Mouse (Mus musculus) neural tube, embryonic 13.5 days (tissue): Measurements from ENCODE around the gene Msln. TPM values are rescaled to one million over a fixed set of nuclear protein-coding genes. Genes with fewer than 3 reads are reported as not detected.

Experiments used
- ATAC-seq: fragments of 200-750 bp; cut with Nextera tagmentation; 2 replicates; pipeline ENCODE4 v1.8.0; 2017; ENCODE audit warnings: low read depth, mild to moderate bottlenecking, moderate TSS enrichment, moderate library complexity
- H3K27ac ChIP-seq: fragments of 300-500 bp; sonication (generic); replicated peaks from 2 replicates; pipeline ENCODE4 v1.5.1; 2015; ENCODE audit warnings: moderate library complexity, mild to moderate bottlenecking, inconsistent platforms
- H3K27me3 ChIP-seq: fragments of 300-500 bp; sonication (generic); 2 replicates; pipeline ENCODE4 v1.6.1; 2015; ENCODE audit warnings: mild to moderate bottlenecking, inconsistent platforms
- H3K36me3 ChIP-seq: fragments of 300-500 bp; sonication (generic); 2 replicates; pipeline ENCODE4 v1.6.1; 2015; ENCODE audit warnings: mild to moderate bottlenecking, inconsistent platforms
- H3K4me1 ChIP-seq: fragments of 300-500 bp; sonication (generic); replicated peaks from 2 replicates; pipeline ENCODE4 v1.6.1; 2015; ENCODE audit warnings: inconsistent platforms
- H3K4me2 ChIP-seq: fragments of 300-500 bp; sonication (generic); 2 replicates; pipeline ENCODE4 v1.6.1; 2015; ENCODE audit warnings: inconsistent platforms, mild to moderate bottlenecking, moderate library complexity
- H3K4me3 ChIP-seq: fragments of 300-500 bp; sonication (generic); 2 replicates; pipeline ENCODE4 v1.5.1; 2015; ENCODE audit warnings: mild to moderate bottlenecking, inconsistent platforms
- H3K9ac ChIP-seq: fragments of 300-500 bp; sonication (generic); 2 replicates; pipeline ENCODE4 v1.6.1; 2015; ENCODE audit warnings: moderate library complexity, mild to moderate bottlenecking, inconsistent platforms
- H3K9me3 ChIP-seq: fragments of 300-500 bp; sonication (generic); 2 replicates; pipeline ENCODE4 v1.6.1; 2016; ENCODE audit warnings: inconsistent platforms
- WGBS: fragments of 180-500 bp; shearing (Covaris S2); methylation state at CpG from one replicate; pipeline ENCODE4 v1.1.7; 2015; 5-methylcytosine and 5-hydroxymethylcytosine counted together
- polyA plus RNA-seq: library from polyadenylated mRNA; unstranded; fragments of >200 nt; fragmentation: Nextera tagmentation; extraction: Ambion mirVana; gene quantifications from 2 replicates; pipeline ENCODE4 v1.2.1, GENCODE M21; 2015

Msln gene
- polyA plus RNA-seq: 0.29 and 0.54 TPM in 2 replicates

DNA sequence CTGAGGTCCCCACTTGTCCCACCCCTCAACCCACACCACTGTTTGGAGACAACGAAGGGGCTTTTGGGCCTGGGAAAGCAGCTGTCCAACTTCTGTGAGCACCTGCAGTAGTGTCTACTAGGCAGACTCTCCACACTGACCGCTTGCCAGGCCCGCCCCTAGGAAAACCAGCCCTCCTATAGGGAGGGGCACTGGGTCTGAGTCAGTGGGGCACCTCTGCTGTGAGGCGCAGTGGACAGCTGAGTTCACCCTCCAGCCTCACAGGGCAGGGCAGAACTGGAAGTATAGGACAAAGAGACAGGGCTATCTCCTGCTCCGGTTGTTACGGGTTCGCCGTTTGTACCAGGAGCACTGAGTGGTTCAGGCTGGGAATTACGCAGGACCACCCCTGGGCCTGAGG, at the start of gene Msln:
Gene Msln, minus strand, starts transcription at position 138 of the 400 bp plus-strand sequence.
- Histone ChIP-seq H3K4me2 (no peak within 1 kb of the TSS), H3K27me3 (peaks cover 12% of the 10 kb centered on the region), H3K9ac (no peak within 1 kb of the TSS), H3K4me1 (peaks cover 8% of the 10 kb centered on the region), H3K27ac (no peak within 1 kb of the TSS), H3K4me3 (no peak within 1 kb of the TSS), H3K36me3 (no peaks in the 10 kb centered on the region), H3K9me3 (no peaks in the 10 kb centered on the region)
- 86% methylated on average over 9 of the region's 9 CpGs for WGBS
- no peak for ATAC-seq

DNA sequence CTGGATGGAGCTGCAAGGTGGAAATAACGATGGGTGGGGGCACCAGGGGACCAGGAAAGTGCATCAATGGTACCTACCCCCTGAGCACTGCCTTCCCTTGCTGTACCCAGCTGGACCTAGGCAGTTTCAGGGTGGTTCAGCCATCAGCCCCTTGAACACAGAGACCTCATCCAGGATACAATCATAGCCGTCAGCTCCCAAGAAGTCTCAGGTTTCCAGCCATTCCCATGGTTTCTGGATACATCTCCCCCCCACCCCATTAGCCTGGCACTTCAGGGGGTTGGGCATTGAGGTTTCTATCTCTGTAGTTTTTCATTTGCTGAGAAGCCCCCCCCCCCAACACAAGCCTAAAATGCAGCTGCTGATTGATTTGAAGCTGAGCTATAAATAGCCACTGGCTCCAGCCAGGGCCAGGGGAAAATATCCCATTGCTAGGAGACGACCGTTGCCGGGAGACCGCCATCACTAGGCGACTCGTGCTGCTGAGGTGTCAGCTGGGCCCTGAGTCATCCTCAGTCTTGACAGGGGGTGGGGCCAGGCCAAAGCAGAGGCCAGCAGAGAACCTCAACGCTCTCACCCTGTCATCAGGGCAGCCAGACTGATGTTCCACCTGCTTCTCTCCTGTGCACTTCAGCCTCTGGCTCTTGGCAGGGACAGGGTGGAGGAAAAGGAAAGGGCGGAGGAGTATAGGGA, 48.8 kb upstream of the Msln start:
- Histone ChIP-seq H3K27ac (peak overlapping the region; percentile 88), H3K27me3 (no peaks in the 10 kb centered on the region), H3K4me3 (peak overlapping the region; percentile 5; the same call in 1 of the 2 replicates), H3K4me1 (peaks cover 25% of the 10 kb centered on the region), H3K4me2 (peak overlapping the region; percentile 38), H3K9me3 (no peaks in the 10 kb centered on the region), H3K9ac (peak overlapping the region; percentile 58), H3K36me3 (no peaks in the 10 kb centered on the region)
- ATAC-seq: peak; percentile 90
- WGBS: 7% methylated on average over 10 of the region's 10 CpGs

DNA sequence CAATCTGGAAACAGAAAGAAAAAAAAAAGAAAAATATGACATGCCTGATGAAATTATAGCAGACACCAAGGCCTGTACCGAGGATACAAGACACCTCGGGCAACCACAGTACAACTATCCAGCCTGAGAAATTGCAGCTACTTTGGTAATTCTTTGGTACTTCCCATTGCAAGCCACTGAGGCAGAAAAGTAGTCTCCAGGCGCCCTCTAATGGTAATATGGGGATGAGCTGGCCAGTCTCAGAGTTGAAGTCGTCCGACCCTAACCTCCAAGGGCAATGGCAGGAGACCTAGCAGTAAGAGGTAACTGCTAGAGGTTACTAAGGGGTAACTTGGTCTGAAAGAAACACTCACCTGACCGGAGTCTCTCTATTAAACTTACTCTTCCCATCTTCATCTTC, 46.9 kb upstream of the Msln start:
- Histone ChIP-seq H3K36me3 (no peaks in the 10 kb centered on the region), H3K9me3 (no peaks in the 10 kb centered on the region), H3K9ac (no peak overlapping the region), H3K4me1 (peaks cover 40% of the 10 kb centered on the region), H3K4me3 (no peak overlapping the region), H3K27ac (no peak overlapping the region), H3K27me3 (no peaks in the 10 kb centered on the region), H3K4me2 (no peak overlapping the region)
- WGBS: 8% methylated on average over 6 of the region's 6 CpGs
- ATAC-seq: no peak

DNA sequence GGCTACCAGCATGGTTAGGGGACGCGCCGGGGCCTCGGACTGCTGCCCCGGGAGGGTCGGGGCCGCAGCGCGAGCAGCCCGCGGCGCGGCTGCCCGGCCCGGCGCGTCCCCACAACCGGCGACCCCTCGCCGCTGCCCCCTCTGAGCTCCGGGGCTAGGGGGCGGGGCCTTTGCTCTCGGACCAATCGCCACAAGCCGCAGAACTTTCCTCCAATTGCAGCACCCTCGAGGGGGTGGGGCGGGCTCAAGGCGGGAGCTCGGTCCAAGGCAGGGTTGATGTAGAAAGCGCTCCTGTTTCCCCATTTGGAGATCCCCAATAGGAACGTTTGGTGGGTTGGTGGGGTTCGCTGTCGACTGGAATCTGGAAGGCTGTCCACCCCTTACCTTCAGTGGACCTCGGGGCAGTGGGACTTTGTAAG, 42.8 kb upstream of the Msln start, which contains the start of gene Metrn:
Gene Metrn, minus strand, starts transcription at position 186 of the 419 bp plus-strand sequence.
- WGBS: under 1% methylated on average over 35 of the region's 35 CpGs
- H3K27ac ChIP-seq: peak within 1 kb of the TSS; percentile 81
- peak; percentile 71 for ATAC-seq
- no peaks in the 10 kb centered on the region for H3K36me3 ChIP-seq
- peak within 1 kb of the TSS; percentile 73 for H3K9ac ChIP-seq
- H3K27me3 ChIP-seq: no peaks in the 10 kb centered on the region
- peaks cover 53% of the 10 kb centered on the region for H3K4me1 ChIP-seq
- H3K9me3 ChIP-seq: no peaks in the 10 kb centered on the region
- H3K4me2 ChIP-seq: peak within 1 kb of the TSS; percentile 92
- peak within 1 kb of the TSS; percentile 65 for H3K4me3 ChIP-seq

DNA sequence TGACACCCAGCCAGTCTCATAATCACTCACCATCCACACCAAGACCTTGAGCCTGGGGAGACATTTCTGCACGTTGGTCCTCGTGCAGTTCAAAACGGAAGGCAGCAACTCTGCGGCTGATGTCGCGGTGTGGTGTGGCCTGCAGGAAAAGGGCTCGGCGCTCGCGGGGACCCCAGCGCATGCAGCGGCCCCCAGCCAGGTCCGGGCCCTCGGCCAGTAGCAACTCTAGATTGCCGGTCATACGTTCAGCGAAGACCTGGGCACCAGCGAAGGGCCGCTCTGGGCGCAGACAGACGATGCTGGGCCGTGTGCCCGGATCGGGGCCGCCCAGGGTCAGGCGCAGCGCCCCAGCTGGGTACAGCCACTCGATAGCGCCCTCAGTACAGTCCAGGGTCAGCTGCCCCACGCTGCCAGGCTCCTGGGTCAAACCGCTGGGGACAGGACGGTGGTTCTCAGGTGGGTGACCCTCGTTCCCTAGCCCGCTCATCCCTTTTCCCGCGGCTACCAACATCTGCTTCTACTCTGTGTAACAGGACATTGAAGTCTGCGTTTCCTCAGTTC, 42.1 kb upstream of the Msln start:
- no peak for ATAC-seq
- H3K9me3 ChIP-seq: no peaks in the 10 kb centered on the region
- no peaks in the 10 kb centered on the region for H3K27me3 ChIP-seq
- H3K9ac ChIP-seq: peak overlapping the region; percentile 73
- H3K4me1 ChIP-seq: peaks cover 58% of the 10 kb centered on the region
- 1% methylated on average over 37 of the region's 37 CpGs for WGBS
- H3K36me3 ChIP-seq: no peaks in the 10 kb centered on the region
- H3K27ac ChIP-seq: peak overlapping the region; percentile 81
- peak overlapping the region; percentile 65 for H3K4me3 ChIP-seq
- peak overlapping the region; percentile 92 for H3K4me2 ChIP-seq

DNA sequence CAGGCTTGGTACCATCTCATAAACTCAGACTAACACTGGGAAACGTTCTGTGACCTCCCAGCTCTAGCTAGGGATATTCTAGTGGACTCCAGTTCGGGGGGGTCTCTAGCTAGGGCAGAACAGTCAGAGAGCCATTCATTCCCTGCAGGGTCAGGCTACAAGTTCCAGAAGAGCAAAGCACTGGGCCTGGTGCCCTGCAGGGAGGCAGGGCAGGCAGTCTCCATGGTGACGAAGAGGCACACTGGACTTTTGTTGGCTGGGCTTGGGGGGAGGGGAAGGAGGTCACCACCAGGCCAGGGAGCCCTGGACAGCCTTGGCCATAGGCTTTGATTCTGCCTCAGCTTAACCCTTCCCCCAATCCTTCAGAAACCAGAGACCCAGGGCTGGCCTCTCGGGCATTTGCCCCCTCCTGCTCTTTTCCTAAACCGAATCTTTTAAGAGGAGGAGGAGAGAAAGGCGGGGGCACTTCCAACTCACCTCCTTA, 41.5 kb upstream of the Msln start, which contains the start of gene AC134908.4:
Gene AC134908.4, minus strand, starts transcription at position 51 of the 484 bp plus-strand sequence.
- ATAC-seq: no peak
- Histone ChIP-seq H3K27me3 (no peaks in the 10 kb centered on the region), H3K27ac (peak within 1 kb of the TSS; percentile 92), H3K9ac (peak within 1 kb of the TSS; percentile 73), H3K4me3 (peak within 1 kb of the TSS; percentile 65), H3K9me3 (no peaks in the 10 kb centered on the region), H3K36me3 (no peaks in the 10 kb centered on the region), H3K4me1 (peaks cover 64% of the 10 kb centered on the region), H3K4me2 (peak within 1 kb of the TSS; percentile 92)
- WGBS: 2% methylated on average over 6 of the region's 6 CpGs

DNA sequence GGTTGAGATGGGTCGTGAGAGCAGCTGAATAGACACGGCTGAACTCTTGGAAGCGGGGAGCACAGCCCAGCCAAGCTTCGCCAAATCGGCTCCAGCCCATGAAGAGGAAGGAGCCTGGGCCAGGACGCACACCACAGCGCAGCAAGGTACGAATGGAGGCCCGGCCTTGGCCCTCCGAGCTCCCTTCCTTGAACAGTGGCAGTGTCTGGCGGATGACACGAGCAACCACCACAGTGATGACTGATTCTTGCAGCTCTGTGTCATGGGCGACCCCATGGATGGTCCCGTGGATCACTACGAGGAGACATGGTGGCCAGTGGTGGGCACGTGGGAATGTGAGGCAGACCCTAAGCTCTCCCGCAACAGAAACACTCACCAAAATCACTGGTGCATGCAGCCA, 40.8 kb upstream of the Msln start:
- Histone ChIP-seq H3K36me3 (peaks cover under 1% of the 10 kb centered on the region; the same call in 1 of the 2 replicates), H3K27ac (peak overlapping the region; percentile 92), H3K4me2 (peak overlapping the region; percentile 92), H3K4me1 (peaks cover 68% of the 10 kb centered on the region), H3K9me3 (no peaks in the 10 kb centered on the region), H3K27me3 (no peaks in the 10 kb centered on the region), H3K4me3 (peak overlapping the region; percentile 65), H3K9ac (peak overlapping the region; percentile 73)
- WGBS: 51% methylated on average over 17 of the region's 17 CpGs
- no peak for ATAC-seq

DNA sequence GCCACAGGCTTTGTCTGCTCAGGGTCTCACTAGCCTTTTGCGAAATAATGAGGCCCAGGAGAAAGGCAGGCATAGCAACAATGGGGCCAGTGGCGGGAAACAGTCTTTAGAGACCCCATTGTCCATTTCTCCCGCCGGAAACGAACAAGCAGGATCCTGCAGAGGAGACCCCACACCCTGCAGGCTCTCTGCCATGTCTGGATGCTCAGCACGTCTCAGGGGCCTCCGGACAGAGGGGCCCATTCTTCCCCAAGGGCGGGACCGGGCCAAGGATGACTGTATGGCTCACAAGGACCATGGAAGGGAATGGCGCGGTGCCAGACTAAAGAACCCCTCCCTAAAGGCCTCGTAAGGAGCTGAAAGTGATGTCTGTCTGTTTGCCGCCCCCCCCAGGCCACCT, 40.0 kb upstream of the Msln start:
- Histone ChIP-seq H3K27me3 (no peaks in the 10 kb centered on the region), H3K27ac (peak overlapping the region; percentile 92), H3K9me3 (no peaks in the 10 kb centered on the region), H3K36me3 (peaks cover 8% of the 10 kb centered on the region), H3K4me3 (peak overlapping the region; percentile 65; the same call in 1 of the 2 replicates), H3K9ac (peak overlapping the region; percentile 73; the same call in 1 of the 2 replicates), H3K4me1 (peaks cover 68% of the 10 kb centered on the region), H3K4me2 (peak overlapping the region; percentile 92)
- no peak for ATAC-seq
- 12% methylated on average over 13 of the region's 13 CpGs for WGBS

DNA sequence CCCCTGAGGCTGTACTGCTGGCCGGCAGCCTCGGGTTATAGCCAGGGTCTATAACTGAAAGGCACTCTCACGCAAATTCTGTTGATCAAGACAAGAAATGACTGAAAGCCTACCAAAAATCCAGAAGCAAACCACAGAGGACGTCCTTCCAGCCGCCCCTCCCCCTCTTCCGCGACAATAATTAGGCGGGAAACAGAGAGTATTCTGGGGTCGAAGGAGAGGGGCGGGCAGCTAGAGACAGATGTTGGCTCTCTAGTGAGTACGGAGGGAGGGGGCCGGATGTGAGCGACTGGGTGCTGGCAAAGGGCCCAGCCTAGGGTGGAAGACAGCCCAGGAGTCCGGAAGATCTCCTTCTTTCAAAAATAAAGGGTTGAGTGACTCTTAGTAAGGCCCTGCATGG, 38.4 kb upstream of the Msln start, which contains the start of gene Fam173a:
Gene Fam173a, minus strand, starts transcription at position 287 of the 400 bp plus-strand sequence.
- Histone ChIP-seq H3K36me3 (peaks cover 22% of the 10 kb centered on the region), H3K9ac (peak within 1 kb of the TSS; percentile 86), H3K9me3 (no peaks in the 10 kb centered on the region), H3K4me2 (peak within 1 kb of the TSS; percentile 92), H3K27ac (peak within 1 kb of the TSS; percentile 92), H3K4me1 (peaks cover 67% of the 10 kb centered on the region), H3K27me3 (no peaks in the 10 kb centered on the region), H3K4me3 (peak within 1 kb of the TSS; percentile 84)
- WGBS: 0% methylated on average over 14 of the region's 14 CpGs
- ATAC-seq: peak; percentile 33; the same call in 1 of the 2 replicates

DNA sequence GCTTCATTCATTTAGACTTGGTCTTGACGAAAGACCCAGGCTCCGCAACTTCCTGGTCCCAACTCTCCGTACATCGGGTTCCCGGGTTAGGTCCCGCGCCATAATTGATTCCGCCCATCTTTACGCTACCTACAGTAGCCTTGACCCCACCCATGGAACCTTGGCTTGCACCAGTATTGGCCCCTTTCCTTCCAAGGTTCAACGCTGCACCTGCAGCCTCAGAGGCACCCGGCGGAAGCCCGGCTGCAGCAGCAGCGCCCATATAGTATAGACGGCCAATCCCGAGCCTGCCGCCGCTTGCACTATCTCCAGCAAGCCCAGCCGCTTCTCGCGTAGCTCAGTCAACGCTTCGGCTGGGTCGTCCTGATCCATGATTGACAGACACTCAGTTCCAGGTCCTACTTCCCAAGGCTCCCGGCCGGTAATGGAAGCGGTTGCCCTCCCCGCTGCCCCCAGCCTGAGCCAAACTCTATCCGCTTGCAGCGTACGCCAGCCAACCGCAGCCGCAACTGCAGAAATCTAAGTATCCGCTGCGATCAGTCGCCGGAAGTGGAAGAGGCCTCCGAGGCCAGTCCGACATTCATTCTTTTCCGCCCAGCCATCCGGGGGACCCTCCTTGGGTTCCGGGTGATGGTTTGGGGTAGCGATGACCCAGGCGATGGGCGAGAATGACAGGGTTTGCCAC, 37.8 kb upstream of the Msln start:
- ATAC-seq: peak; percentile 41
- H3K9me3 ChIP-seq: no peaks in the 10 kb centered on the region
- WGBS: under 1% methylated on average over 45 of the region's 45 CpGs
- H3K36me3 ChIP-seq: peaks cover 28% of the 10 kb centered on the region
- H3K27me3 ChIP-seq: no peaks in the 10 kb centered on the region
- H3K4me3 ChIP-seq: peak overlapping the region; percentile 84
- H3K4me2 ChIP-seq: peak overlapping the region; percentile 92
- H3K4me1 ChIP-seq: peaks cover 61% of the 10 kb centered on the region
- H3K9ac ChIP-seq: peak overlapping the region; percentile 86
- H3K27ac ChIP-seq: peak overlapping the region; percentile 92

DNA sequence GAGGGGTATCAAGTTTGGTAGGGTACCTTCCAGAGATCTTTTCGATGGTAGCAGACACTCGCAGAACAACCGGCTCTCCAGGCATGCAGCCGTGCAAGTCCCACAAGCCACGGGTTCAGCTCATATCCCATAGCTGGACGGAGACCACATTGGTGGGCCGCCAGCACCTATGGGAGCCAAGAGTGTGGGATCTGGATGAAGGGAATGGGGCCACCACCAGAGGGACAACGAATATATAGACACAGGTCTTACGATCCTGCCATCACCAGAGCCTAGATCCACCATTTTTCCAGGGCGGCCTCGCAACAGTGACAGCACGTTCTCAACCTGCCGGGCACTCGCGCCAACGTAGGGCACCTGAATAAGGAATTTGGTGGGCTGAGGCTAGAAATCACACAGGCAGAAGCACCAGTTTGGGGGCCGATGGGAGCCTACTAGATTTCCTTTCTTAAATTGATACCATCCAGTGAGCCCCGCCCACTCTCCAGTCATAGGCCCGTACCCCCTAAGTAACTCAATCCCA, 37.2 kb upstream of the Msln start:
- Histone ChIP-seq H3K4me3 (peak overlapping the region; percentile 84), H3K27ac (peak overlapping the region; percentile 92), H3K27me3 (no peaks in the 10 kb centered on the region), H3K4me1 (peaks cover 55% of the 10 kb centered on the region), H3K9ac (peak overlapping the region; percentile 86), H3K36me3 (peaks cover 30% of the 10 kb centered on the region), H3K4me2 (peak overlapping the region; percentile 92), H3K9me3 (no peaks in the 10 kb centered on the region)
- ATAC-seq: 0 out of 2 replicates have a peak, but pooled peaks have one; percentile 6
- WGBS: 28% methylated on average over 19 of the region's 19 CpGs
